Mouse (Mus musculus) hindbrain, embryonic 16.5 days (tissue): ENCODE measurements around the gene BC107364. TPM values are rescaled to one million over a fixed set of nuclear protein-coding genes. Genes with fewer than 3 reads are reported as not detected.
"Not testable (repeated sequence)": the region's sequence is repeated elsewhere in the genome, so short reads cannot be mapped to it uniquely, and the experiment has no call there.

ENCODE experiments used
- ATAC-seq: fragments of 200-750 bp; cut with Nextera tagmentation; 2 replicates; pipeline ENCODE4 v1.8.0; 2017; ENCODE audit warnings: moderate TSS enrichment, moderate library complexity
- H3K27ac ChIP-seq: fragments of 300-500 bp; sonication (generic); 2 replicates; pipeline ENCODE4 v1.5.1; 2014; ENCODE audit warnings: low read depth, mild to moderate bottlenecking, control low read depth, low read length, moderate library complexity
- H3K27me3 ChIP-seq: fragments of 300-500 bp; sonication (generic); replicated peaks from 2 replicates; pipeline ENCODE4 v1.6.1; 2014; ENCODE audit warnings: low read length; ENCODE audit not compliant: control insufficient read depth, insufficient read depth
- H3K36me3 ChIP-seq: fragments of 300-500 bp; sonication (generic); 2 replicates; pipeline ENCODE4 v1.6.1; 2014; ENCODE audit warnings: mild to moderate bottlenecking, low read length, moderate library complexity, mixed read lengths; ENCODE audit not compliant: control insufficient read depth, insufficient read depth
- H3K4me1 ChIP-seq: fragments of 300-500 bp; sonication (generic); 2 replicates; pipeline ENCODE4 v1.6.1; 2014; ENCODE audit warnings: low read depth, low read length; ENCODE audit not compliant: control insufficient read depth, insufficient read depth
- H3K4me2 ChIP-seq: fragments of 300-500 bp; sonication (generic); 2 replicates; pipeline ENCODE4 v1.6.1; 2014; ENCODE audit warnings: mild to moderate bottlenecking, low read length, control low read depth, moderate library complexity
- H3K4me3 ChIP-seq: fragments of 300-500 bp; sonication (generic); 2 replicates; pipeline ENCODE4 v1.5.1; 2014; ENCODE audit warnings: mild to moderate bottlenecking, low read length, control low read depth, moderate library complexity
- H3K9ac ChIP-seq: fragments of 300-500 bp; sonication (generic); 2 replicates; pipeline ENCODE4 v1.6.1; 2014; ENCODE audit warnings: low read depth, mild to moderate bottlenecking, control low read depth, low read length, moderate library complexity
- H3K9me3 ChIP-seq: fragments of 300-500 bp; sonication (generic); 2 replicates; pipeline ENCODE4 v1.6.1; 2014; ENCODE audit warnings: mild to moderate bottlenecking, low read length, moderate library complexity; ENCODE audit not compliant: control insufficient read depth
- WGBS: fragments of 180-500 bp; shearing (Covaris S2); extraction: QIAGEN DNeasy Blood & Tissue Kit; methylation state at CpG from one replicate; pipeline ENCODE4 v1.1.7; 2014; 5-methylcytosine and 5-hydroxymethylcytosine counted together
- polyA plus RNA-seq: library from polyadenylated mRNA; unstranded; fragments of >200 nt; fragmentation: Nextera tagmentation; extraction: Ambion mirVana; gene quantifications from 2 replicates; pipeline ENCODE4 v1.2.1, GENCODE M21; 2015

Gene BC107364
- polyA plus RNA-seq, 1 experiment from 2014 or later, result not detected

- Histone ChIP-seq H3K4me2 (no peak overlapping the region), H3K4me1 (no peaks in the 10 kb centered on the region), H3K36me3 (no peaks in the 10 kb centered on the region), H3K9me3 (no peaks in the 10 kb centered on the region), H3K27ac (no peak overlapping the region), H3K9ac (no peak overlapping the region), H3K4me3 (no peak overlapping the region), H3K27me3 (peaks cover 14% of the 10 kb centered on the region)
- no peak for ATAC-seq
- 8% methylated on average over 25 of the region's 25 CpGs for WGBS
Observed at GRCm38 (mm10) chr3:96463891-96464290, 11.8 kb upstream of the BC107364 start.

GRCm38 (mm10) chr3:96460568-96460870, 8.4 kb upstream of the BC107364 start:
- not testable (repeated sequence) for H3K4me1 ChIP-seq, ATAC-seq, H3K4me2 ChIP-seq, H3K4me3 ChIP-seq, H3K27ac ChIP-seq, H3K9me3 ChIP-seq, H3K9ac ChIP-seq, H3K36me3 ChIP-seq
- peaks cover 17% of the 10 kb centered on the region for H3K27me3 ChIP-seq
- WGBS, result no CpG with 5 or more reads among the region's 19 CpGs

GRCm38 (mm10) chr3:96459757-96460567, 7.9 kb upstream of the BC107364 start:
- not testable (repeated sequence) for H3K27ac ChIP-seq, H3K4me2 ChIP-seq, H3K4me3 ChIP-seq, H3K4me1 ChIP-seq, H3K36me3 ChIP-seq, H3K9ac ChIP-seq, H3K9me3 ChIP-seq
- WGBS, result 0% methylated on average over 1 of the region's 58 CpGs
- H3K27me3 ChIP-seq, result peaks cover 20% of the 10 kb centered on the region
- peak; percentile 68; the same call in 1 of the 2 replicates for ATAC-seq

- not testable (repeated sequence) for H3K27ac ChIP-seq, H3K9ac ChIP-seq, H3K4me2 ChIP-seq, H3K9me3 ChIP-seq, H3K4me1 ChIP-seq, H3K4me3 ChIP-seq, H3K36me3 ChIP-seq, ATAC-seq
- H3K27me3 ChIP-seq, result peaks cover 13% of the 10 kb centered on the region
- WGBS, result no CpG with 5 or more reads among the region's 48 CpGs
Observed at GRCm38 (mm10) chr3:96458886-96459439, 6.9 kb upstream of the BC107364 start.

GRCm38 (mm10) chr3:96458008-96458407, 5.9 kb upstream of the BC107364 start:
- H3K9ac ChIP-seq, H3K9me3 ChIP-seq, H3K36me3 ChIP-seq, H3K4me3 ChIP-seq, H3K4me2 ChIP-seq, H3K27ac ChIP-seq, H3K4me1 ChIP-seq: not testable (repeated sequence)
- WGBS, result no CpG with 5 or more reads among the region's 53 CpGs
- H3K27me3 ChIP-seq, result peaks cover 11% of the 10 kb centered on the region
- ATAC-seq, result 0 out of 2 replicates have a peak, but pooled peaks have one; percentile 22

- not testable (repeated sequence) for H3K4me2 ChIP-seq, H3K27ac ChIP-seq, H3K9ac ChIP-seq, H3K4me3 ChIP-seq, H3K4me1 ChIP-seq, H3K9me3 ChIP-seq, H3K36me3 ChIP-seq
- 0 out of 2 replicates have a peak, but pooled peaks have one; percentile 55 for ATAC-seq
- no CpG with 5 or more reads among the region's 50 CpGs for WGBS
- H3K27me3 ChIP-seq, result peaks cover 11% of the 10 kb centered on the region
Observed at GRCm38 (mm10) chr3:96451181-96451737, 847 bp downstream of the BC107364 start.

- 0% methylated on average over 1 of the region's 10 CpGs for WGBS
- ATAC-seq, H3K9me3 ChIP-seq, H3K4me1 ChIP-seq, H3K4me3 ChIP-seq, H3K9ac ChIP-seq, H3K36me3 ChIP-seq, H3K27ac ChIP-seq, H3K4me2 ChIP-seq: not testable (repeated sequence)
- peaks cover 11% of the 10 kb centered on the region for H3K27me3 ChIP-seq
Observed at GRCm38 (mm10) chr3:96450586-96450896, 1.6 kb downstream of the BC107364 start.

GRCm38 (mm10) chr3:96449762-96450585, 2.1 kb downstream of the BC107364 start:
- not testable (repeated sequence) for H3K4me2 ChIP-seq, H3K4me3 ChIP-seq, H3K9ac ChIP-seq, H3K27me3 ChIP-seq, H3K9me3 ChIP-seq, H3K27ac ChIP-seq, H3K4me1 ChIP-seq, H3K36me3 ChIP-seq
- ATAC-seq, result peak; percentile 69; the same call in 1 of the 2 replicates
- WGBS, result no CpG with 5 or more reads among the region's 68 CpGs

- Histone ChIP-seq H3K27me3 (peaks cover 36% of the 10 kb centered on the region), H3K4me2 (no peak overlapping the region), H3K9ac (no peak overlapping the region), H3K4me1 (peaks cover 3% of the 10 kb centered on the region; the same call in 1 of the 2 replicates), H3K4me3 (no peak overlapping the region), H3K27ac (no peak overlapping the region), H3K9me3 (no peaks in the 10 kb centered on the region), H3K36me3 (no peaks in the 10 kb centered on the region)
- 81% methylated on average over 4 of the region's 4 CpGs for WGBS
- ATAC-seq, result no peak
Observed at GRCm38 (mm10) chr3:96445436-96445835, 6.7 kb downstream of the BC107364 start.
